Mouse (Mus musculus) left cerebral cortex, adult 9 months (tissue): Measurements from ENCODE around the gene Stx16.

Source experiments
- DNase-seq, 2 experiments: peaks; one replicate each; pipeline ENCODE4 v3.0.0; 2022; ENCODE audit warnings: low spot score in 2 of 2

The Stx16 gene

DNA sequence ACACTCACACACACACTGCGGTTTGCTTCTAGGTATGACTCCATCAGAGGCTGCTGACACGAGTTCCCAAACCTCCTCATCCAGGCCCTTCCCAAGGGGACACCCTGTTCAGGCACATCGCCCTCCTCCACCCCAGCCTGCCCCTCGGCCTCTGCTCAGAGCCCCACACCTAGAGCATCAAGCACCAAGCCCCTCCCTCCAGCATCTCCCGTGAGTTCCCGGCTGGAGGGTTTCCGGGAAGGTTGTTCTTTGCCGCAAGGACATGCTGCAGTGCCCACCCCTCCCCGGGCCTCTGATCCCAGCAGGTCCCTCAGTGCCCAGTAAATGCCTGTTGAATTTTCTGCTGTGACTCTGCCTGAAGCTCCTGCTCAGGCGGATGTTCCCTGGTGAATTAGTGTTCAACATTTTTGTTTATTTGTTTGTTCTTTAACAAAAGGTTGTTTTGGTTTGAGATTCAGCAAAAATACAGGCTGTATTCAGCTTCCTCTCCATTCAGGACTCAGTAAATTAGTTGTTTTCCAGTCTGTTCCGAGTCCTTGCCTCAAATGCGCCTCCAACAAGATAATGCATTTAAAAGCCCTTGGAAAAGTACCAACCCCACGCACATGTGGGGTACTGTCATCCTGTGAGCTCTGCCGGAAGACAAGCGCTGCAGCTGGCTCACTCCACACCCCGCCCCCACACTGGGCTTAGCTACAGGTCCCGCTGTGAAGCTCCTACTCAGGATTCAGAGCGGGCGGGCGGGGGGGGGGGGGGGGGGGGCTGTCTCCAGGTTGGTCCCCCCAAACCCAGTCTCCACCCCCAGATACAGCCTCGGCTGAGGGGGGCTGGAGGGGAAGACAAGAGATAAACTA, 50.6 kb downstream of the Stx16 start:
- DNase-seq: peak; percentile 63 to 82

DNA sequence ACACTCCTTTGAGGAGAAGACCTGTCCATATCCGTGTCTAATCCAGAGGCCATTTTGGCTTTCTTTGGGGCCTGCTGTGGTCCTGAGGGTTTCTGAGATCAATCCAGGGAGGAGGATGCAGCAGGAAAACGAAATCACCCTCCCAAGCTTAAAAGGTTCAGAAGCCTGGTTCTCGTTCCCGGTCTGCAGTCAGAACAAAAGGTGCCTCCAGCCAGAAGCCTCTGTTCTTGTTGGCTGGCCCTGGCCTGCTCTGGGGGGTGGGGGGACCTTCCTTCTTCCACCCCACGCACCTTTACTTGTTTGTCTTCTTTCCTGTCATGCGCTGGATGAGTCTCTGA, 51.2 kb downstream of the Stx16 start:
- no peak for DNase-seq

DNA sequence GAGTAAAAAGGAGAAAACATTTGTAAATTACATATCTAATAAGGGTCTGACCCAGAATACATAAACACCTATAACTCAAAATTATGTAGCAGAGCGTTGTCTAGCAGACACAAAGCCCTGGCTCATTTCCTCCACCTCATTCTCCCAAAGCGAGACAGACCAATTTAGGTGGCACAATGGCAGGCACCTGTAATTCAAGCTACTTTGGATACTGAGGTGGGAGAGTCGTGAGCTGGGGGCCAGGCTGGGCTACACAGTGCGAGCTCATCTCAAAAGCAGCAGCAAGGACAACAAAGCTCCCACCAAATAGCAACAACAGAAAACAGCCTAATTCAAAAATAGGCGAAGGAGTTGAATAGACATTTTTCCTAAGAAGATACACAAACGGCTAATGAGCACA, 52.8 kb downstream of the Stx16 start:
- no peak for DNase-seq

DNA sequence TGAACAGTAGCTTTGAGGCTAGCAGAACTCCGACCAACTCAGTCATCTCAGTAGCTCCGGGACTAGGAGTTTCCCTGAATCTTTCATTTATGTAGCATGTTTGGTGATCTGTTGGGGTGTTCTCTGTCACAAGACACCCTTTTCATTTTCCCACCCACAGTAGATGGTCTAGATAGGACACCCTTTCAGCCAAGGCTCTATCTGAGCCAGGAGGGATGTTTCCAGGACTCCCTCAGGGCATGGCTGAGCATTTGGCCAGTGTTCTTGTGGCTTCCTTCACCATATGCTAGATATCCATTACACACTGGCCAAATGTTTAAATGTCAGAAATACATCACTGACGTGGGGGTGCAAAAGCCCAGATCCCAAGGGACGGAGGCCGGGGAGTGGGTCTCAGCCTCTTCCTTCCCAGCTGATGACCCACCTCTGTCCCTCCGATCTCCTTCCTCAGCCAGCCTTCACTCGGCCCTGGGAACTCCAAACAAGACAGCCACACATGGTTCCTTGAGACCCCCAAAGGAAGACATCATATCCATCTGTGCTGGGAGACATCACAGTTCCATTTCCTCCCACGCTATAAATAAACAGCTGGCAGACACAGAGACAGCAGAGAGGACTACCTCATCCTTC, 54.5 kb downstream of the Stx16 start:
- DNase-seq: no peak

DNA sequence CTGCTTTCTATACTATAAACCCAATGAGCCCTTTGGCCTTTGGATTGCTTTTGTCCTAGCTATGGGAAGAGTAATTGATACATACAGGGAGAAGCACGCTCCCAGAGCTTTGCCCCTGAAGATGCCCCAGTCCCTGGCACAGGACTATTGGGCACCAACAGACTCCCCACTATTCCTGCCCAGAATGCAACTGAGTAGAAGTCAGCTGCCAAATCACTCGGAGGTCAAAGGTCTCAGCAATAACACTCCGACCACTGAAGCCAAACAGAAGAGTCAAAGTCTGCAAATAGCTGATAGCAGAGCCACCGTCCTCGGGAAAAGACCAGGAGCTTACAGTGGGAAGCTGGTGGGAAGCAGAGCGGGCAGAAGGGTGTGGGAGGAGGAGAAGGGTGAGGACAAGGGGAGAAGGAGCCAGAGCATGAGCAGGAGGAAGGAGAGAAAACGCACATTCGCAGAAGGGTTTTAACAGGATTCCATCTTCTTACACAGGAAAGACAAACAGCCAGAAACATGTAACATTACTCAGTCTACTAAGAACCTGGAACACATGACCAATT, 56.4 kb downstream of the Stx16 start:
- DNase-seq: no peak
